Mouse (Mus musculus): Measurements from ENCODE around the gene Atf2.
"Not testable (repeated sequence)": the region's sequence is repeated elsewhere in the genome, so short reads cannot be mapped to it uniquely, and the experiment has no call there.

Atf2 gene

GRCm38 (mm10) chr2:73892464-73893296 lies at the start of gene Atf2:
TSS of gene Atf2 (minus strand) at chr2:73892639.
- peak; percentile 100 for DNase-seq (ENCODE audit: low read depth, low spot score)

GRCm38 (mm10) chr2:73941281-73941680 lies 48.8 kb upstream of the Atf2 start:
- no peak for DNase-seq (ENCODE audit: low read depth, low spot score)

GRCm38 (mm10) chr2:73940471-73940870 lies 48.0 kb upstream of the Atf2 start:
- no peak for DNase-seq (ENCODE audit: low read depth, low spot score)

- DNase-seq (ENCODE audit: low read depth, low spot score): no peak
These were observed 46.5 kb upstream of the Atf2 start for GRCm38 (mm10) chr2:73938896-73939295.

GRCm38 (mm10) chr2:73932676-73933313 lies 40.4 kb upstream of the Atf2 start:
- DNase-seq (ENCODE audit: low read depth, low spot score): no peak

GRCm38 (mm10) chr2:73927711-73928110 lies 35.3 kb upstream of the Atf2 start:
- no peak for DNase-seq (ENCODE audit: low read depth, low spot score)

- DNase-seq (ENCODE audit: low read depth, low spot score): no peak
These were observed 33.1 kb upstream of the Atf2 start for GRCm38 (mm10) chr2:73925539-73925938.

GRCm38 (mm10) chr2:73925089-73925488 lies 32.6 kb upstream of the Atf2 start:
- DNase-seq (ENCODE audit: low read depth, low spot score): peak; percentile 79

GRCm38 (mm10) chr2:73919642-73920041 lies 27.2 kb upstream of the Atf2 start:
- DNase-seq (ENCODE audit: low read depth, low spot score): no peak

GRCm38 (mm10) chr2:73912264-73912663 lies 19.8 kb upstream of the Atf2 start:
- no peak for DNase-seq (ENCODE audit: low read depth, low spot score)

- peak; percentile 92 for DNase-seq (ENCODE audit: low read depth, low spot score)
These were observed 18.8 kb upstream of the Atf2 start, which contains the start of gene Atp5g3 for GRCm38 (mm10) chr2:73911175-73911700. TSS of gene Atp5g3 (minus strand) at chr2:73911326.

- peak; percentile 16 for DNase-seq (ENCODE audit: low read depth, low spot score)
These were observed 18.2 kb upstream of the Atf2 start for GRCm38 (mm10) chr2:73910571-73911174.

- no peak for DNase-seq (ENCODE audit: low read depth, low spot score)
These were observed 16.7 kb upstream of the Atf2 start for GRCm38 (mm10) chr2:73909116-73909515.

- DNase-seq (ENCODE audit: low read depth, low spot score): not testable (repeated sequence)
These were observed 12.2 kb upstream of the Atf2 start for GRCm38 (mm10) chr2:73904679-73905078.

GRCm38 (mm10) chr2:73903536-73903935 lies 11.1 kb upstream of the Atf2 start:
- no peak for DNase-seq (ENCODE audit: low read depth, low spot score)

- not testable (repeated sequence) for DNase-seq (ENCODE audit: low read depth, low spot score)
These were observed 9.9 kb upstream of the Atf2 start for GRCm38 (mm10) chr2:73902328-73902727.

- no peak for DNase-seq (ENCODE audit: low read depth, low spot score)
These were observed 8.7 kb upstream of the Atf2 start for GRCm38 (mm10) chr2:73901169-73901568.

GRCm38 (mm10) chr2:73900364-73900763 lies 7.9 kb upstream of the Atf2 start:
- no peak for DNase-seq (ENCODE audit: low read depth, low spot score)

GRCm38 (mm10) chr2:73896919-73897318 lies 4.5 kb upstream of the Atf2 start:
- not testable (repeated sequence) for DNase-seq (ENCODE audit: low read depth, low spot score)

- no peak for DNase-seq (ENCODE audit: low read depth, low spot score)
These were observed 1.2 kb upstream of the Atf2 start for GRCm38 (mm10) chr2:73893473-73894270.

- DNase-seq (ENCODE audit: low read depth, low spot score): no peak
These were observed 557 bp downstream of the Atf2 start for GRCm38 (mm10) chr2:73891701-73892463.

Measured in forelimb bud, embryonic 11.5 days (tissue).